Mouse (Mus musculus) forebrain, embryonic 10.5 days (tissue): Measurements from ENCODE around the gene Arx. TPM values are rescaled to one million over a fixed set of nuclear protein-coding genes. Genes with fewer than 3 reads are reported as not detected.

Source experiments
- DNase-seq: peaks from one replicate; pipeline ENCODE4 v3.0.0-alpha.2; 2017; ENCODE audit warnings: low spot score; ENCODE audit errors: extremely low spot score
- H3K27ac ChIP-seq: fragments of 300-500 bp; sonication (generic); 2 replicates; pipeline ENCODE4 v1.5.1; 2016; ENCODE audit warnings: mild to moderate bottlenecking
- H3K27me3 ChIP-seq: fragments of 300-500 bp; sonication (generic); 2 replicates; pipeline ENCODE4 v1.6.1; 2016; ENCODE audit warnings: mild to moderate bottlenecking; ENCODE audit not compliant: poor library complexity, severe bottlenecking
- H3K36me3 ChIP-seq: fragments of 300-500 bp; sonication (generic); replicated peaks from 2 replicates; pipeline ENCODE4 v1.6.1; 2016; ENCODE audit warnings: mild to moderate bottlenecking, moderate library complexity
- H3K4me1 ChIP-seq: fragments of 300-500 bp; sonication (generic); 2 replicates; pipeline ENCODE4 v1.6.1; 2016
- H3K4me3 ChIP-seq: fragments of 300-500 bp; sonication (generic); 2 replicates; pipeline ENCODE4 v1.5.1; 2016; ENCODE audit warnings: mild to moderate bottlenecking, moderate library complexity
- H3K9me3 ChIP-seq: fragments of 300-500 bp; sonication (generic); 2 replicates; pipeline ENCODE4 v1.6.1; 2016; ENCODE audit warnings: mild to moderate bottlenecking, moderate library complexity
- WGBS: fragments of 180-500 bp; shearing (Covaris S2); methylation state at CpG from one replicate; pipeline ENCODE4 v1.1.7; 2016; 5-methylcytosine and 5-hydroxymethylcytosine counted together
- polyA plus RNA-seq: library from polyadenylated mRNA; unstranded; fragments of >200 nt; fragmentation: Nextera tagmentation; extraction: Ambion mirVana; gene quantifications from 2 replicates; pipeline ENCODE4 v1.2.1, GENCODE M21; 2016

The Arx gene
- polyA plus RNA-seq, 1 experiment from 2014 or later, result 22.1 TPM

DNA sequence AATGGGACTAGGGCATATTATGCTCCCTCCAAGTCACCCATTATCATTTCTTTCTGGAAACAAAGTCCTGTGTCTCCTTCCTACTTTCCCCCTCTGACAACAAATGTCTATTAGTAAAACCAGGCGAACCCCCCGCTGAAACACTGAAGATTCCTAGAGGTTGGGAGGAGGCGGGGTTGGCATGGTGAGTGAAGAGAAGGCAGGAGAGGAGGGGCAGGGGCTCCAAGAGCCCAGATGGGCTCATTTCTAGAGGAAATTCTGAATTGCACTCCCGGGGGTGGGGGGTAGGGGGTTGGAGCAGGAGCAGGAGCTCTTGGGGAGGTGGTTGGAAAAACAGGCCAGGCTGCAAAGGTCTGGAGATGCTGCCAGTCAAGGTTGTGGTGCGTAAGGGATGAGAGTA is 9.6 kb downstream of the Arx start:
- 31% methylated on average over 5 of the region's 5 CpGs for WGBS
- Histone ChIP-seq H3K27me3 (peaks cover 100% of the 10 kb centered on the region), H3K9me3 (no peaks in the 10 kb centered on the region), H3K27ac (peak overlapping the region; percentile 85), H3K4me1 (peaks cover 69% of the 10 kb centered on the region), H3K36me3 (peaks cover 6% of the 10 kb centered on the region), H3K4me3 (peak overlapping the region; percentile 42; the same call in 1 of the 2 replicates)
- peak; percentile 26 for DNase-seq

- Histone ChIP-seq H3K9me3 (no peaks in the 10 kb centered on the region), H3K36me3 (peaks cover 6% of the 10 kb centered on the region), H3K27me3 (peaks cover 100% of the 10 kb centered on the region), H3K27ac (peak overlapping the region; percentile 85), H3K4me3 (peak overlapping the region; percentile 42), H3K4me1 (peaks cover 74% of the 10 kb centered on the region)
- WGBS, result 13% methylated on average over 40 of the region's 40 CpGs
- peak; percentile 34 for DNase-seq
These were observed 10.8 kb downstream of the Arx start for GRCm38 (mm10) chrX:93297001-93297441.

GRCm38 (mm10) chrX:93299046-93299626 is 12.9 kb downstream of the Arx start:
- Histone ChIP-seq H3K4me3 (peak overlapping the region; percentile 44), H3K27ac (peak overlapping the region; percentile 85), H3K36me3 (peaks cover 6% of the 10 kb centered on the region), H3K9me3 (no peaks in the 10 kb centered on the region), H3K4me1 (peaks cover 76% of the 10 kb centered on the region), H3K27me3 (peaks cover 100% of the 10 kb centered on the region)
- DNase-seq, result peak; percentile 38
- 17% methylated on average over 37 of the region's 43 CpGs for WGBS

- Histone ChIP-seq H3K27me3 (peaks cover 100% of the 10 kb centered on the region), H3K9me3 (no peaks in the 10 kb centered on the region), H3K4me3 (peak overlapping the region; percentile 44; the same call in 1 of the 2 replicates), H3K27ac (peak overlapping the region; percentile 85), H3K4me1 (peaks cover 75% of the 10 kb centered on the region), H3K36me3 (peaks cover under 1% of the 10 kb centered on the region; the same call in 1 of the 2 replicates)
- no peak for DNase-seq
- WGBS, result 10% methylated on average over 6 of the region's 6 CpGs
These were observed 13.5 kb downstream of the Arx start for GRCm38 (mm10) chrX:93299771-93300170.

DNA sequence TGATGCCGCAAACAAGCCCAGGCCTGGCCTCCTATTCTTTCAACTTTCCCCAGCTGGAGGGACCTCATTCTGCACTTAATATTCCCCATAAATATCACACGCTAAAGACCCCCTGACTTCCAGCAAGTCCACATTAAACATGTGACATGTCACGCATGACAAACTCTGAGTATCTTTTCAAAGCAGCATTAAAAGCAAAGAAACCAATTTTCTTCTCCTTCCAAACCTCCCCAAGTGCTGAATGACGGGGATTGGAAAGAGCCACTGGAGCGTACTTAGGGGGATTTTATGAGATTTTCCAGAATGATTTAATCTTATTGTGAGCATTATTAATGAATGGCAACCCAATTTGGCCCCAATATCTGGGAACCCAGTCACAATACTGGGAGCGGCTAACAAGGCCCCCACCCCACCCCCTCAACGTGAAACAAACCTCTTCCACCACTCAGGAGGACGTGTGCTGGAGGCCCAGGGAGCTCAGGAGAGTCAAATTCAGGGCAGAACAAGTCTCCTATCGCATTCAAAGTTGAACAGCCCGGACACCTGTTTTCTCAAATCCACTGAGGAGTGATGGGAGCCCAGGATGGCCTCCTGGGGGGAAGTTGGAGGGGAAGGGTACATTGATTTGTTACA is 14.1 kb downstream of the Arx start:
- Histone ChIP-seq H3K4me1 (peaks cover 69% of the 10 kb centered on the region), H3K27me3 (peaks cover 100% of the 10 kb centered on the region), H3K4me3 (no peak overlapping the region), H3K27ac (peak overlapping the region; percentile 74), H3K9me3 (no peaks in the 10 kb centered on the region), H3K36me3 (no peaks in the 10 kb centered on the region; the same call in 1 of the 2 replicates)
- DNase-seq, result peak; percentile 34
- 20% methylated on average over 10 of the region's 10 CpGs for whole genome bisulfite sequencing

GRCm38 (mm10) chrX:93301798-93302197 is 15.6 kb downstream of the Arx start:
- 10% methylated on average over 7 of the region's 7 CpGs for WGBS
- peaks cover 100% of the 10 kb centered on the region for H3K27me3 ChIP-seq

DNA sequence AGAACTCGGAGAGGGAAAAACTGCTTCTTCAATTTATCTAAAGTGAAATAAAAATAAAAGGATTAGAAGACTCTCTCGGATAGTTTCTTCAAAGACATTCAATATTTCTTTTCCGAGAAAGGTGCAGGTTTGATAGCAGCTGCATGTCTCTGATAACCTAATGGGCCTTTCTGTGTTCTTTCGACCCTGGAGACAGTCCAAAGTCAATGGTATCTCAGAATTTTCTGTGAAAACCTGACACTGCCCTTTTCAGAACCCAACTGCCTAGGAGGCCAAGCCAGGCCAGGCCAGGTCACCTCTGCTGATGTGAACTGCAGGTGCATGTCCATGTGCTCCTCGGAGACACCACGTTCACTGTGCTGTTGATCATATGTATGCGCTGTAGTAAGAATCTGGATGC is 19.5 kb downstream of the Arx start:
- no peak overlapping the region for H3K4me3 ChIP-seq
- no peaks in the 10 kb centered on the region for H3K9me3 ChIP-seq
- no peak overlapping the region for H3K27ac ChIP-seq
- H3K36me3 ChIP-seq, result no peaks in the 10 kb centered on the region
- H3K27me3 ChIP-seq, result peaks cover 72% of the 10 kb centered on the region
- WGBS, result 87% methylated on average over 7 of the region's 7 CpGs
- DNase-seq, result no peak
- H3K4me1 ChIP-seq, result peaks cover 61% of the 10 kb centered on the region

More at GRCm38 (mm10) chrX:93301798-93302197, 15.6 kb downstream of the Arx start:
- Histone ChIP-seq H3K4me1 (peaks cover 65% of the 10 kb centered on the region), H3K27ac (no peak overlapping the region), H3K36me3 (no peaks in the 10 kb centered on the region; the same call in 1 of the 2 replicates), H3K4me3 (no peak overlapping the region), H3K9me3 (no peaks in the 10 kb centered on the region)
- DNase-seq, result no peak

- DNase-seq, result no peak
- no peaks in the 10 kb centered on the region for H3K27me3 ChIP-seq
- no peaks in the 10 kb centered on the region for H3K4me1 ChIP-seq
- H3K9me3 ChIP-seq, result no peaks in the 10 kb centered on the region
- 72% methylated on average over 4 of the region's 4 CpGs for WGBS
- no peak overlapping the region for H3K27ac ChIP-seq
- H3K4me3 ChIP-seq, result no peak overlapping the region
- H3K36me3 ChIP-seq, result no peaks in the 10 kb centered on the region
These were observed 31.3 kb downstream of the Arx start for GRCm38 (mm10) chrX:93317577-93317976.

DNA sequence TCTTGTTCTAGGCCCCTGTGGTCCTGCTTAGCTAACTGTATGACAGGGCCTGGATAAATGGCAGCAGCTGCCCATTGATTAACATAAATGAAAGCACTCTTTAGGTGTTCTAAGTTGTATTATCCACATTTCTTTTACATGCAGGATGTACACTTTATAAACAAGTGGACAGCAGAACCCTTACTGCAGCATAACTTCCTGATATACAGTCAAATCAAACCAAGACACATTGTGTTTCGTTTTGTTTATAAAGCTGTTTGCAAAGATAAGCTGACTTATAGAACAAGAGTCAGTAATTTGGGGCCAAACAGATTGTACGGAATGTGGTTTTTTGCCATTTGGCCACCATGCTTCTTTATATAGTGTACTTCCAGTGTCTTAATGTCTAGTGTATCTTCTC is 33.7 kb downstream of the Arx start:
- H3K4me3 ChIP-seq, result no peak overlapping the region
- no peaks in the 10 kb centered on the region for H3K36me3 ChIP-seq
- H3K27me3 ChIP-seq, result no peaks in the 10 kb centered on the region
- H3K9me3 ChIP-seq, result no peaks in the 10 kb centered on the region
- H3K27ac ChIP-seq, result no peak overlapping the region
- 87% methylated on average over 2 of the region's 2 CpGs for WGBS
- no peak for DNase-seq
- no peaks in the 10 kb centered on the region for H3K4me1 ChIP-seq

- Histone ChIP-seq H3K4me3 (no peak overlapping the region), H3K36me3 (no peaks in the 10 kb centered on the region), H3K4me1 (no peaks in the 10 kb centered on the region), H3K27ac (no peak overlapping the region), H3K27me3 (no peaks in the 10 kb centered on the region), H3K9me3 (no peaks in the 10 kb centered on the region)
- no peak for DNase-seq
- 75% methylated on average over 1 of the region's 1 CpGs for WGBS
These were observed 35.1 kb downstream of the Arx start for GRCm38 (mm10) chrX:93321336-93321735.
